Mouse (Mus musculus): ENCODE measurements around the gene Fmod. TPM values are rescaled to one million over a fixed set of nuclear protein-coding genes. Genes with fewer than 3 reads are reported as not detected.

Fmod gene
- polyA plus RNA-seq, 1 experiment from 2014 or later, result 7.0 TPM

DNA sequence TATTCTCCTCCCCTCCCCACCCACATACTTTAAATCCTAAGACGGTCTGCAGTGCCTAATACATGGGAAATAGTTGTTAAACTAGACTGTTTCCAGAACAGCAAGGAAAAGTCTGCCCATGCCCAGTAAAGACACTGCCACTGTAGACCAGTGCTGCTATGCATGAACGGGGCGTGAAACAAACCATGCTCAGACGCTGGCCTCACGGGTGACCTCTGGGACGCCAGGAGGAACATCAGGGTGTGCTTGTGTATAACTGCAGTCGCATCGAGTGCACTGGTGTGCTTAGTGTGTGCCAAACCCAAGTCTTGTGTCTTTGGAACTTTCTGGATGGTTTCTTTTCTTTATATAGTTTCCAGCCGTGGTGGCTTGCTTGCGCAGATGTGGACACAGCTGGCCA, 37.6 kb downstream of the Fmod start:
- no peaks in the 10 kb centered on the region for H3K27me3 ChIP-seq (ENCODE audit: control insufficient read depth, insufficient read depth, low read length)
- no peak for ATAC-seq (ENCODE audit: low FRiP score)
- no peak overlapping the region for H3K4me2 ChIP-seq (replicated peaks; ENCODE audit: low read depth, low read length)
- no peak for DNase-seq (ENCODE audit: low spot score)
- H3K9me3 ChIP-seq (ENCODE audit: control insufficient read depth, low read length), result no peaks in the 10 kb centered on the region
- H3K4me1 ChIP-seq (replicated peaks; ENCODE audit: control insufficient read depth, insufficient read depth, low read length), result peaks cover 9% of the 10 kb centered on the region
- no peak overlapping the region for H3K27ac ChIP-seq (ENCODE audit: low read depth, low read length)
- 81% methylated on average over 10 of the region's 10 CpGs for WGBS
- no peak overlapping the region for H3K4me3 ChIP-seq (ENCODE audit: low read depth, low read length)
- no peak overlapping the region for H3K9ac ChIP-seq (ENCODE audit: low read depth, low read length)
- H3K36me3 ChIP-seq (ENCODE audit: control insufficient read depth, insufficient read depth, low read length), result 0 out of 2 replicates have a peak, but pooled peaks cover 5% of the 10 kb centered on the region

DNA sequence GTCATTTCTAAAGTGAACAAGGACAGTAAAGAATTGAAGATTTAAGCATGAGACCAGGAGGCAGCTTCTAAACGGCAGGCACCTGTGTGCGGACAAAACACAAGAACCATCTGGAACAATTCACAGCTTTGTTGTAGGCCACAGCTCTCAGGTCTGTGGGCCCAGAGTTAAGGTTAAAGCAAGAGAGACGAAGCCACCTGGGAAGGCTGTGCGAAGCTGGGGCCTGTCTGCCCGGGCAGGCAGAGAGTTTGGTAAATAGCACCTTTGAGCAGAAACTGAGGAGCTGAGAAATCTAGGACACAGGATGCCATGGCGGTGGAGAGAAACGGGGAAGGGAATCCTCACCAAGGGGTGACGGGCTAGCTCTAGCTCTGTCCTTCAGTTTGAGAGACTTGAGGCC, 38.5 kb downstream of the Fmod start:
- Histone ChIP-seq H3K4me2 (replicated peaks; ENCODE audit: low read depth, low read length) (peak overlapping the region; percentile 61), H3K36me3 (ENCODE audit: control insufficient read depth, insufficient read depth, low read length) (0 out of 2 replicates have a peak, but pooled peaks cover 5% of the 10 kb centered on the region), H3K27ac (ENCODE audit: low read depth, low read length) (peak overlapping the region; percentile 65), H3K4me1 (replicated peaks; ENCODE audit: control insufficient read depth, insufficient read depth, low read length) (peaks cover 11% of the 10 kb centered on the region), H3K4me3 (ENCODE audit: low read depth, low read length) (peak overlapping the region; percentile 88), H3K9ac (ENCODE audit: low read depth, low read length) (peak overlapping the region; percentile 91), H3K9me3 (ENCODE audit: control insufficient read depth, low read length) (no peaks in the 10 kb centered on the region), H3K27me3 (ENCODE audit: control insufficient read depth, insufficient read depth, low read length) (no peaks in the 10 kb centered on the region)
- ATAC-seq (ENCODE audit: low FRiP score) (no peak), DNase-seq (ENCODE audit: low spot score) (no peak)
- 92% methylated on average over 8 of the region's 8 CpGs for WGBS

DNA sequence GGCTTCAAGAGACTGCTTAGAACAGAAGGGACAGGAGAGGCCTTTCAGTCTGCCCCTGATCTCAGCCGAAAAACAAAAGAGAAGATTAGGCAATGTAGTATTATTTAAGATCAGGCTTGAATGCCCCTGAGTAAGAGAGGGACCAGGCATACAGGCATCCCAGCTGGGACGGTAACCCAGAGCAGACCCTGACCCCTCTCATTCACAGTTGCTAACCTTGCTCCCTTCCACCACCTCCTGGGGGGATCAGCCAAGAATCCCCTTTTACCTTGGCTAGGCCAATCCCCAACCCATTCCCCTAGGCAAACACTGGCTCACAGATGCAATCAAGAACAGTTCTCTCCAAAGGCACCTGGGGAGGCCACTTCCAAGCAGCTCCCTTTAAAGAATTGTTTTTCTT, 39.7 kb downstream of the Fmod start:
- 0 out of 2 replicates have a peak, but pooled peaks cover 5% of the 10 kb centered on the region for H3K36me3 ChIP-seq (ENCODE audit: control insufficient read depth, insufficient read depth, low read length)
- 36% methylated on average over 2 of the region's 2 CpGs for WGBS

DNA sequence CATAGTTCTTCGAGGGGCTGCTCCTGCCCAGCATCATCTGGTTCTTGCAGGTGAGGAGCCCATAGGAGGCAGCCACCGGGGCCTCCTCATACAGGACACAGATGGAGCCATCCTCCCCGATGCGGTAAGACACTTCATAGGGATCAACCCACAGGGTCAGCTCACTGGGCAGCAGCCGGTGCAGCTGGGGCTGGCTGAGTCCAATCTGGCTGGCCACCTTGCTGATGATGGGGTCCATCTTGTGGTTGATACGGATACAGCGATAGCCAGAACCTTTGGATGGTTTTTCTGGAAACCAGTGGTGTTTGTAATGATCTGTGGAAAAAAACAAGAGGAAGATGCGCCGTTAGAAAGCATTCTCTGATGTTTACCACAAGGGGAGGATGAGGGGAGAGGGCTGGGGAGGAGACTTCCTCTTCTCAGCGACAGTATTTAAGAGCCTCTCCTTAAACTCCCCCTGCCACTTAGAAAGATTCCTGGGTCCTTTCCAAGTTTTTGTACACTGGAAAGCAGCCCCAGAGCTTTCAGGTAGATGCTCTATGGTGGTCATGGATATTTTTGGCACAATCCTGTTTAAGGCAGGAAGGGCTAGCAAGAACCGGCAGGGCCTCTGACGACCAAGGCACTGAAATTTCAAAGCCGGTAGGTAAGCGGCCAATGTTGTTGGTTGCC, 40.5 kb downstream of the Fmod start:
- Histone ChIP-seq H3K9me3 (ENCODE audit: control insufficient read depth, low read length) (no peaks in the 10 kb centered on the region), H3K9ac (ENCODE audit: low read depth, low read length) (peak overlapping the region; percentile 91), H3K4me1 (replicated peaks; ENCODE audit: control insufficient read depth, insufficient read depth, low read length) (peaks cover 8% of the 10 kb centered on the region), H3K27me3 (ENCODE audit: control insufficient read depth, insufficient read depth, low read length) (no peaks in the 10 kb centered on the region), H3K4me2 (replicated peaks; ENCODE audit: low read depth, low read length) (peak overlapping the region; percentile 61), H3K36me3 (ENCODE audit: control insufficient read depth, insufficient read depth, low read length) (0 out of 2 replicates have a peak, but pooled peaks cover 5% of the 10 kb centered on the region), H3K4me3 (ENCODE audit: low read depth, low read length) (peak overlapping the region; percentile 88), H3K27ac (ENCODE audit: low read depth, low read length) (peak overlapping the region; percentile 72)
- DNase-seq (ENCODE audit: low spot score), result peak; percentile 59
- 42% methylated on average over 14 of the region's 14 CpGs for WGBS
- no peak for ATAC-seq (ENCODE audit: low FRiP score)

More for the DNA sequence above, 39.7 kb downstream of the Fmod start:
- no peaks in the 10 kb centered on the region for H3K27me3 ChIP-seq (ENCODE audit: control insufficient read depth, insufficient read depth, low read length)
- H3K4me2 ChIP-seq (replicated peaks; ENCODE audit: low read depth, low read length), result peak overlapping the region; percentile 61
- no peak for ATAC-seq (ENCODE audit: low FRiP score)
- DNase-seq (ENCODE audit: low spot score), result no peak
- peak overlapping the region; percentile 91 for H3K9ac ChIP-seq (ENCODE audit: low read depth, low read length)
- no peaks in the 10 kb centered on the region for H3K9me3 ChIP-seq (ENCODE audit: control insufficient read depth, low read length)
- peak overlapping the region; percentile 88 for H3K4me3 ChIP-seq (ENCODE audit: low read depth, low read length)
- H3K4me1 ChIP-seq (replicated peaks; ENCODE audit: control insufficient read depth, insufficient read depth, low read length), result peaks cover 8% of the 10 kb centered on the region
- H3K27ac ChIP-seq (ENCODE audit: low read depth, low read length), result peak overlapping the region; percentile 48; the same call in 1 of the 2 replicates

DNA sequence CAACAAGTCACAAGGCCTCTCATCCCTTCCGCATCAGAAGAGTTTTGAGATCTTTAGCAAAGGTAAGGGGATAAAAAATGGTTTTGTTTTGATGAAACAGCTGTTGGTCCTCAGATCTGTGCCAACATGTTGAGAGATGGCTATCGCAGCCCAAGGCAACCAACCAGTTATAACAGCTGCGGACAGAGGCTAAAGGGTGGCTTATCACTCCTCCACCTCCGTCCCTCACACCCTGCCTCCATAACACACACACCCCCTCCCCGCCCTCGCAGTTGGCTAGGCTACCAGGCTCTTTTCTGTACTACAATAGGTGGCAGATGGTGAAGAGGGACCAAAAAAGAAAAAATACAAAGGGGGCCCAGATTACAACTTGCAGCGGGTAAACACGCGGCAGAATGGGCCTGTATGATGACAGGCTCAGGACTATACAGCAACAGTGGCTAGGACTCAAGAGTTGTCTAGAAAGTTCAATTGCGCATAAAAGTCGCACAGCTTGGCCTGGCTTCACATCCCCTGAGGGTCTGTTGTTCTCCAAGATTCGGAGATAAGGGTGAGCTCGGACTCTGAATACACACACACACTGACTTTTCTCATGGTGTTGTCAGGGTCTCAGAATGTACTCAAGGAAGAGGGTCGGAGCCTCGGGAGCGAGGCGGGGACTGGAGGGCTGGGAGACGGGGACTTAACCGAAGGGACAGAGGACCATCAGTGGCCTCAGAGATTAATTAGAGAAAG, 41.2 kb downstream of the Fmod start:
- Histone ChIP-seq H3K9ac (ENCODE audit: low read depth, low read length) (peak overlapping the region; percentile 91), H3K4me1 (replicated peaks; ENCODE audit: control insufficient read depth, insufficient read depth, low read length) (peaks cover 8% of the 10 kb centered on the region), H3K9me3 (ENCODE audit: control insufficient read depth, low read length) (no peaks in the 10 kb centered on the region), H3K27me3 (ENCODE audit: control insufficient read depth, insufficient read depth, low read length) (no peaks in the 10 kb centered on the region), H3K4me3 (ENCODE audit: low read depth, low read length) (peak overlapping the region; percentile 88), H3K4me2 (replicated peaks; ENCODE audit: low read depth, low read length) (peak overlapping the region; percentile 61), H3K36me3 (ENCODE audit: control insufficient read depth, insufficient read depth, low read length) (0 out of 2 replicates have a peak, but pooled peaks cover 5% of the 10 kb centered on the region), H3K27ac (ENCODE audit: low read depth, low read length) (peak overlapping the region; percentile 72)
- ATAC-seq (ENCODE audit: low FRiP score), result peak; percentile 0; the same call in 1 of the 2 replicates
- WGBS, result 8% methylated on average over 19 of the region's 19 CpGs
- DNase-seq (ENCODE audit: low spot score), result peak; percentile 51

DNA sequence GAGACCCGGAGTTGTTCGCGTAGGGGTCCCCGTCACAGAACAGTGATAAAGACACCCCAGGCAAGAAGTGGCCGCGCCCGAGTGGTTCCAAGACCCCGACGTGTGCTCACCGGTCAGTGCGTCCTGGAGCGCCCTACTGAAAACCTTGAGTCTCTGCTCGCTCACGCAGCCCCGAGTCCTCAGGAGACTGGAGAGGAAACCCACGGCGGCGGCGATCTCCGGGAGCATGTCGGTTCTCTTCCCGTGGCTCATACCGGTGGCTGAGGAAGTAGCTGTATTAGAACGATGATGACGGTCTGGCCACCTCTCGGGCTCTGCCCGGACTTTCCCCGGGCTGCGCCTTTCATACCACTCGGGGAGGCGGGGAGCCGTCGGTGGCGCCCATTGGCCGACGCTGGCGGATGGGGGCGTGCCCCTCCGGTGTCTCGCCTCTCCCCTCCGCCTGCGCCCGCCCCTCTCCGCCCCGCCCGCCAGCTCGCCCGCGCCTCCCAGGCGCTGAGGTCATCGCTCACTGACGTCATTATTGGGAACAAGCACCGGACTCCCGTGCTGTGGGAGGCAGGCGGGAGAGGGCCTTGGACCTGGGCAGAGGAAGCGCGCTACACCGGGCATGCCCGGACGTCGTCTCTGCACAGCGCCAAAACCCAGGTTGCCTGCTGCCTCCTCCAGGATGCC, 41.9 kb downstream of the Fmod start, which contains the start of gene Btg2:
Btg2 (minus strand) TSS at position 319 of the 675 bp plus-strand sequence.
- ATAC-seq (ENCODE audit: low FRiP score) (peak; percentile 95), DNase-seq (ENCODE audit: low spot score) (peak; percentile 97)
- H3K27ac ChIP-seq (ENCODE audit: low read depth, low read length), result peak within 1 kb of the TSS; percentile 72
- H3K36me3 ChIP-seq (ENCODE audit: control insufficient read depth, insufficient read depth, low read length), result 0 out of 2 replicates have a peak, but pooled peaks cover 5% of the 10 kb centered on the region
- peaks cover 5% of the 10 kb centered on the region; the same call in 1 of the 2 replicates for H3K4me1 ChIP-seq (replicated peaks; ENCODE audit: control insufficient read depth, insufficient read depth, low read length)
- H3K9me3 ChIP-seq (ENCODE audit: control insufficient read depth, low read length), result no peaks in the 10 kb centered on the region
- peak within 1 kb of the TSS; percentile 61 for H3K4me2 ChIP-seq (replicated peaks; ENCODE audit: low read depth, low read length)
- under 1% methylated on average over 54 of the region's 62 CpGs for whole genome bisulfite sequencing
- peak within 1 kb of the TSS; percentile 88 for H3K4me3 ChIP-seq (ENCODE audit: low read depth, low read length)
- H3K9ac ChIP-seq (ENCODE audit: low read depth, low read length), result peak within 1 kb of the TSS; percentile 91
- H3K27me3 ChIP-seq (ENCODE audit: control insufficient read depth, insufficient read depth, low read length), result no peaks in the 10 kb centered on the region

DNA sequence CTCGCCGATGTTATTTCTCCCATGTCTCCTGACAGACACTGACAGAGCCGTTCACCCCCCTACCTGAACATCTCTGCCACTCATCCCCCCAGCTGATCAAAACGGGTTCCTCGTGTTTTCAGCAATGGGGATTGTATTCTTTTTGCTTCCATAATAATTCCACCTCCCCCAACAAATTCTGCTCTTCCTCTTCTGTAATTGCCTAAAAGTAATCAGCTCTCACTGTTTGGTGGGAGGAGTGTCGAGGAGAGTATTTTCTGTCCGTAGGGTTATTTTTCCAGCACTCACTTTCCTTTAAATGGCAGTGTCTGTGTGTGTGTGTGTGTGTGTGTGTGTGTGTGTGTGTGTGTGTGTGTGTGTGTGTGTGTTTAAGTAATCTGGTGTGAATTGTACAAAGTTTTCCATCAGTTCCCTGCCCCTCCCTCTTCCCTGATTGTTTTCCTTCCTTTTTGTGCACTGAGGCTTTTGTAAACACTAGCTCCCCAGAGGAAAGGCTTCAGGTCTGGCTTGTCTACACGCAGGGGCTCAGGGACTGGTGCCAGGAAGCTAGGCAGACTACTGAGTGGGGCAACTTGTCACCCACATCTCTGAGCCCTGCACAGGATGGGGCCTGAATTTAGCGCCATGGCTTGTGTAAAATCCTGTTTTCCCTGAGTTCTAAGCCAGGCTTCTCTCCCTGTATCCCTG, 42.6 kb downstream of the Fmod start:
- WGBS, result 6% methylated on average over 9 of the region's 9 CpGs
- Histone ChIP-seq H3K9ac (ENCODE audit: low read depth, low read length) (peak overlapping the region; percentile 40), H3K4me1 (replicated peaks; ENCODE audit: control insufficient read depth, insufficient read depth, low read length) (peaks cover 5% of the 10 kb centered on the region; the same call in 1 of the 2 replicates), H3K27ac (ENCODE audit: low read depth, low read length) (peak overlapping the region; percentile 59; the same call in 1 of the 2 replicates), H3K27me3 (ENCODE audit: control insufficient read depth, insufficient read depth, low read length) (no peaks in the 10 kb centered on the region), H3K9me3 (ENCODE audit: control insufficient read depth, low read length) (no peaks in the 10 kb centered on the region), H3K4me3 (ENCODE audit: low read depth, low read length) (peak overlapping the region; percentile 88), H3K36me3 (ENCODE audit: control insufficient read depth, insufficient read depth, low read length) (0 out of 2 replicates have a peak, but pooled peaks cover 5% of the 10 kb centered on the region), H3K4me2 (replicated peaks; ENCODE audit: low read depth, low read length) (peak overlapping the region; percentile 61)
- no peak for DNase-seq (ENCODE audit: low spot score)
- ATAC-seq (ENCODE audit: low FRiP score), result no peak; the same call in 1 of the 2 replicates

DNA sequence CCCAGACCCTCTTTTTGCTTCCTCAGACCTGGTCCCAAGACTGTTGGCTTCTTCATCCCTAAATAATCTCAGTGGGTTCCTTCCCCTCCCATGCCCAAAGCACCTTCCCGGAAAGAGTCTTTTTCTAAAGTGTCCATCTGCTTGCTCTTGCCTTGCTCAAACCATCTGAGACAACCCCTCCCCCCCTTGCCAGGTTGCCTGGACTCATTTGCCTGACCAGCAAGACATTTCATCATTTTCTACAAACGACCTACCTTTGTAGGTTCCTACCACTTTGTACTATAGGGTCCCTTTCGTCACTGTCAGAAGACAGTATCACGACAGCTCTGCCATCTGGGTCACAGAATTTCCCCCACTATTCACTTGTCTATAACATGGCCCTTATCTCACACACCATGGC, 43.4 kb downstream of the Fmod start:
- Histone ChIP-seq H3K9ac (ENCODE audit: low read depth, low read length) (no peak overlapping the region), H3K27ac (ENCODE audit: low read depth, low read length) (no peak overlapping the region), H3K4me1 (replicated peaks; ENCODE audit: control insufficient read depth, insufficient read depth, low read length) (peaks cover 5% of the 10 kb centered on the region; the same call in 1 of the 2 replicates), H3K4me2 (replicated peaks; ENCODE audit: low read depth, low read length) (no peak overlapping the region), H3K9me3 (ENCODE audit: control insufficient read depth, low read length) (no peaks in the 10 kb centered on the region), H3K27me3 (ENCODE audit: control insufficient read depth, insufficient read depth, low read length) (no peaks in the 10 kb centered on the region), H3K36me3 (ENCODE audit: control insufficient read depth, insufficient read depth, low read length) (0 out of 2 replicates have a peak, but pooled peaks cover 3% of the 10 kb centered on the region), H3K4me3 (ENCODE audit: low read depth, low read length) (no peak overlapping the region)
- 81% methylated on average over 4 of the region's 4 CpGs for WGBS
- DNase-seq (ENCODE audit: low spot score), result no peak
- ATAC-seq (ENCODE audit: low FRiP score), result no peak

All from hindbrain, embryonic 11.5 days (tissue).